Mouse (Mus musculus) B cell, adult 2 months (primary cell): ENCODE measurements around the gene Gm8857.
"Not testable (repeated sequence)": the region's sequence is repeated elsewhere in the genome, so short reads cannot be mapped to it uniquely, and the experiment has no call there.

ENCODE experiments used
- DNase-seq, 2 experiments: peaks; one replicate each; pipeline ENCODE4 v3.0.0; 2022

The Gm8857 gene

GRCm38 (mm10) chr5:10947505-10947904 lies at the start of gene Gm8857, which contains the start of gene Gm8871:
Gene Gm8857, plus strand, starts transcription at chr5:10947807.
Gene Gm8871, plus strand, starts transcription at chr5:10947805.
- DNase-seq = not testable (repeated sequence)

GRCm38 (mm10) chr5:10953512-10953911 lies 5.9 kb downstream of the Gm8857 start:
- not testable (repeated sequence) for DNase-seq

GRCm38 (mm10) chr5:10958057-10958456 lies 10.4 kb downstream of the Gm8857 start:
- not testable (repeated sequence) for DNase-seq
